Mouse (Mus musculus) C2C12 (cell line): ENCODE measurements around the gene C2cd5. TPM values are rescaled to one million over a fixed set of nuclear protein-coding genes. Genes with fewer than 3 reads are reported as not detected.
"Not testable (repeated sequence)": the region's sequence is repeated elsewhere in the genome, so short reads cannot be mapped to it uniquely, and the experiment has no call there.

Experiments used
- H3K27me3 ChIP-seq: one replicate; pipeline ENCODE4 v1.6.1; 2011; ENCODE audit not compliant: control insufficient read depth, insufficient read depth, insufficient read length
- H3K36me3 ChIP-seq: one replicate; pipeline ENCODE4 v1.6.1; 2011; ENCODE audit not compliant: control insufficient read depth, insufficient read depth
- H3K4me3 ChIP-seq: one replicate; pipeline ENCODE4 v1.5.1; 2011; ENCODE audit warnings: mild to moderate bottlenecking, control low read depth; ENCODE audit not compliant: poor library complexity, insufficient read depth, severe bottlenecking
- H3K79me2 ChIP-seq: one replicate; pipeline ENCODE4 v1.6.1; 2011; ENCODE audit not compliant: control insufficient read depth, insufficient read depth
- H3K79me3 ChIP-seq: one replicate; pipeline ENCODE4 v1.6.1; 2011; ENCODE audit warnings: low read depth, control low read depth
- H3ac ChIP-seq: one replicate; pipeline ENCODE3; 2011; ENCODE audit warnings: low read depth; ENCODE audit not compliant: control insufficient read depth, insufficient read length
- CEBPB ChIP-seq: IDR thresholded peaks from one replicate; pipeline ENCODE4 v1.6.1; 2011; ENCODE audit warnings: low read depth, mild to moderate bottlenecking, control low read depth, moderate library complexity
- CTCF ChIP-seq: IDR thresholded peaks from one replicate; pipeline ENCODE4 v1.5.1; 2011; ENCODE audit not compliant: control insufficient read depth, insufficient read depth, insufficient read length
- FOSL1 ChIP-seq: IDR thresholded peaks from one replicate; pipeline ENCODE4 v1.8.0; 2011; ENCODE audit warnings: mild to moderate bottlenecking, low read length; ENCODE audit not compliant: poor library complexity, insufficient read depth, severe bottlenecking
- MAX ChIP-seq: IDR thresholded peaks from one replicate; pipeline ENCODE4 v1.6.1; 2011; ENCODE audit warnings: mild to moderate bottlenecking, control low read depth
- MYOD1 ChIP-seq: IDR thresholded peaks from one replicate; pipeline ENCODE4 v1.6.1; 2011; ENCODE audit warnings: low read depth; ENCODE audit not compliant: control insufficient read depth, insufficient read length
- MYOG ChIP-seq: IDR thresholded peaks from one replicate; pipeline ENCODE4 v1.6.1; 2011; ENCODE audit not compliant: control insufficient read depth, insufficient read length; ENCODE audit errors: extremely low read depth
- USF1 ChIP-seq: IDR thresholded peaks from one replicate; pipeline ENCODE4 v1.6.1; 2011; ENCODE audit warnings: low read depth, mild to moderate bottlenecking, control low read depth, moderate library complexity
- polyA plus RNA-seq: library from polyadenylated mRNA; unstranded; fragments of >200 nt; fragmentation: generic; extraction: Trizol; gene quantifications from one replicate; pipeline ENCODE4 v1.2.1, GENCODE M21; 2012; ENCODE audit warnings: missing spikeins

C2cd5 gene
- polyA plus RNA-seq, 1 experiment = 4.8 TPM

DNA sequence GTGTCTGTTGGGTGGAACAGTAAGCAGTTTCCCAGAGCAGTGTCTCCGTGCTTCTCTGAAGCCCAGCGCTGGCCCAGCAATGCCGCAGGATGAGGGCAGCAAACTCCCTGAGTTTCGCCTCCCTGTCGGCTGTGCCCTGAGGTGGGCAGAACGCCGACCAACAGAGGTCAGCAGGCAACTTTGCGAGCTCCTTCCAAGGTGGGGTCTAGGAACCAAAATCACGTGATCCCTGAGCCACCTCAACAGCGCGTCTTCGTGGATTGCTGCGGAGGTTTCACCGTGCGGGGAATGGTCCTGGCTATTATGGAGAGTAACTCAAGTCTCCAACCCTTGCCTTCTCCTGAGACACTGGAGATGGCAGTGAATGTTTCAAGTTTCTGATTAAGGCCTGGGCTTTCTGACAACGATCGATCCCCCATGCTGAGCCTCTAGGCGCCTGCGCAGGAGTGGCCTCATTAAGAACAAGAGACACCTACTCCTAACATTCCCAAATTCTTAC lies 43.9 kb upstream of the C2cd5 start:
- Histone ChIP-seq H3K4me3 (no peak overlapping the region), H3K79me2 (no peaks in the 10 kb centered on the region), H3K27me3 (no peaks in the 10 kb centered on the region), H3ac (no peak overlapping the region), H3K36me3 (no peaks in the 10 kb centered on the region), H3K79me3 (no peaks in the 10 kb centered on the region)
- TF ChIP-seq CEBPB = no peak
- TF ChIP-seq MAX = no peak
- TF ChIP-seq CTCF = no peak
- TF ChIP-seq MYOG = no peak
- TF ChIP-seq FOSL1 = no peak
- TF ChIP-seq MYOD1 = no peak
- no peak for TF ChIP-seq USF1

DNA sequence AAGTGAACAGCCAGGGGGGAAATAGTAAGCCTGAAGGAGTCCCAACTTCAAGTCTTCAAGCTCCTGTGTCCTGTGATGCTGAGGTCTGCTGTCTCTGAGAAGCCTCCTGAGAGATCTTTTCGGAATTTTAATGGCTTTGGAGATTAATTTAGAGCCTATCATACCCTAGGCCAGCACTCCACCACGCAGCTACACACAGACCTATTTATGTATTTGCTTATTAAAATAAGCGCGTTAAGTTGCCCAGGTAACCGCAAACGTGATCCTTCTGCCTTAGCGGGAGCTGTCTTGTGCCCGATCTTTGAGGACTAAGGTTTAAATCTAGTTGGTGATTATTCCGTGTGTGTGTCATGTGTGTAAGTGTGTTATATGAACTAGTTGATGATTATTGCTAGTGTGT lies 43.4 kb upstream of the C2cd5 start:
- TF ChIP-seq MAX (no peak), USF1 (no peak), CTCF (no peak), CEBPB (no peak), FOSL1 (no peak), MYOD1 (no peak), MYOG (no peak)
- Histone ChIP-seq H3K79me2 (no peaks in the 10 kb centered on the region), H3K79me3 (no peaks in the 10 kb centered on the region), H3K36me3 (no peaks in the 10 kb centered on the region), H3ac (no peak overlapping the region), H3K27me3 (no peaks in the 10 kb centered on the region), H3K4me3 (no peak overlapping the region)

DNA sequence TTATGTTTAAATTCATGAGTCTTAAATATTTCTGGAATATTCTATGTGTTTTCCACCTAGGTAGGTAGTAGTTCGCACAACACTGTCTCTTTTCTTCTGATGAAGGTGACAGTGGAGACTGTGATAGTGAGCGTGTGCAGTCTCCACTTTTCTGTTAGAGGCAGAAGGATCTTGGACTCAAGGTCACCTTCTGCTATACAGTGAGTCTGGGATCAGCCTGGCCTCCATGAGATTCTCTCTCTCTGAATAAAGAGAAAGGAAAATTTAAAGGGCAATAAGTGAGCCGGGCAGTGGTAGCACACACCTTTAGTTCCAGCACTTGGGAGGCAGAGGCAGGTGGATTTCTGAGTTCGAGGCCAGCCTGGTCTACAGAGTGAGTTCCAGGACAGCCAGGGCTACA lies 42.9 kb upstream of the C2cd5 start:
- Histone ChIP-seq H3K79me3 (no peaks in the 10 kb centered on the region), H3ac (no peak overlapping the region), H3K79me2 (no peaks in the 10 kb centered on the region), H3K4me3 (no peak overlapping the region), H3K36me3 (no peaks in the 10 kb centered on the region), H3K27me3 (no peaks in the 10 kb centered on the region)
- TF ChIP-seq FOSL1 (no peak), MYOD1 (no peak), CTCF (no peak), CEBPB (no peak), USF1 (no peak), MAX (no peak), MYOG (no peak)

DNA sequence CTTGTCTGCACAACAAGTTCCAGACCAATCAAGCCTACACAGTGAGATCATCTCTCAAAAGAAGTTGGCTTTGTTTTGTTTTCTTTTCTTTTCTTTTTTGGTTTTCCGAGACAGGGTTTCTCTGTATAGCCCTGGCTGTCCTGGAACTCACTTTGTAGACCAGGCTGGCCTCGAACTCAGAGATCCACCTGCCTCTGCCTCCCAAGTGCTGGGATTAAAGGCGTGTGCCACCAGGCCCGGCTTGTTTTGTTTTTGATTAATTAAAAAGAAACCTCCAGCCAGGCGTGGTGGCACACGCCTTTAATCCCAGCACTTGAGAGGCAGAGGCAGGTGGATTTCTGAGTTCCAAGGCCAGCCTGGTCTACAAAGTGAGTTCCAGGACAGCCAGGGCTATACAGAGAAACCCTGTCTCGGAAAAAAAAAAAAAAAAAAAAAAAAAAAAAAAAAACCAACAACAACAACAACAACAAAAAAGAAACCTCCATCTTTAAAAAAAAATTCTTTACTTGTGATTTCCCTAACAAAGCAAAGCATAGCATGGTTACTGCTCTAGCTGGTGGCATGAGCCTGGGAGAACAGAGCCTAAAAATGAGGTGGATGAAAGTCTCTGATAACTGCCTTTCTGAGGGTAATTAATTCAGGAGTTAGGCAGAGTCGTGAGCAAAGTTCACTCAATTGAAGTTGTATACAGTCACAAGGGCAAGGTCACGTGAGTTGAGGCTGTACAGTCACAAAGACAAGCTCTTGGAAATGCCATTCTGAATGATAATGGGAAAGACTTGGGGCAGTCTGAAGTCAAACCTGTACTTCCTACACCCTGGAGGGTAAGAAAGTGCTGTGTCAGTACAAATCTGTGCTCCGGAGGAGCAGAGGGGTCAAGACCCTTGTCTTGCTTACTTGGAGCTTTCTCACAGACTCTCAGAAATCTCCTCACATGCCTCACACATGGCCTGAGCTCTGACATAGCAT lies 42.0 kb upstream of the C2cd5 start:
- not testable (repeated sequence) for H3K79me3 ChIP-seq, H3K36me3 ChIP-seq, H3ac ChIP-seq, H3K4me3 ChIP-seq, H3K79me2 ChIP-seq, H3K27me3 ChIP-seq

DNA sequence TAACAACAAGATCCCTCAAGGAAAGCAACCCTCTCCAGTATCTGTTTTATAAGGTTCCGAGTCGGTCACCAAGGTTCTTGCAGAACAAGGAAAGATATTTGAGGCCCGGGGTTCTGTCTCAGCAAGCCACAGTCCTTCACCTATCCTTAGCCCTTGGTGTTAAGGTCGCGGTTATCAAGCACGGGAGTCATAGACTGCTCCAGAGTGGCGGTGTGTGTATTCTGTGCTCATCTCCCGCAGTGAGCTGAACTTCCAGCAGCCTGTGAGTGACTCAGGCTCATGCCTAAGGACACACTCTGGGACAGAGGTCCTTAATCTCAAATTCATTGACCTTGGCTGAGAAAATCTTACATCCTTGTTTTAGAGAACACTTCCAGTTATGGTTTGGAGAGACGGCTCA lies 40.9 kb upstream of the C2cd5 start:
- H3K79me3 ChIP-seq = no peaks in the 10 kb centered on the region
- H3K36me3 ChIP-seq = no peaks in the 10 kb centered on the region
- no peaks in the 10 kb centered on the region for H3K27me3 ChIP-seq
- H3K4me3 ChIP-seq = no peak overlapping the region
- no peaks in the 10 kb centered on the region for H3K79me2 ChIP-seq
- H3ac ChIP-seq = no peak overlapping the region
- no peak for TF ChIP-seq MYOG
- TF ChIP-seq MYOD1 = no peak
- no peak for TF ChIP-seq USF1
- TF ChIP-seq MAX = no peak
- TF ChIP-seq FOSL1 = no peak
- TF ChIP-seq CTCF = no peak
- TF ChIP-seq CEBPB = no peak

DNA sequence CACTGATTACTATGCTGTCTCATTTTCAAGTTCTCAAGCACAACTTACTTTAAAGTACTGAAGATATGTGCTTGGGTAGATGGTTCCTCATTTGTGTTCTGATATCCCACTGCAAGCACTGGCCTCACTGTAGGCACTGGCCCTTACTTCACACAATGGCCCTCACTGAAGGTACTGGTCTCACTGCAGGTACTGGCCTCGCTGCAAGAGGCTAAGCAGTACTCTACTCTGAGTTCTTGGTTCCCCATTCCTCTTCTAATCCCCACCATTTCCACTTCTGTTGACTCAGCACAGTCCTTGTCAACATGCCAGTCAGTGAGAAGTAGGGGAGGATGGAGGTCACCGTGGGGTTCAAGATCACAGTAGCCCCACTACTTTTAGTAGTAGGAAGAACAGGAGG lies 39.5 kb upstream of the C2cd5 start:
- no peak overlapping the region for H3K4me3 ChIP-seq
- H3K79me3 ChIP-seq = no peaks in the 10 kb centered on the region
- TF ChIP-seq CEBPB = no peak
- no peak for TF ChIP-seq MAX
- TF ChIP-seq MYOG = no peak
- TF ChIP-seq CTCF = no peak
- TF ChIP-seq FOSL1 = no peak
- TF ChIP-seq USF1 = no peak
- TF ChIP-seq MYOD1 = no peak
- H3K79me2 ChIP-seq = no peaks in the 10 kb centered on the region
- no peaks in the 10 kb centered on the region for H3K27me3 ChIP-seq
- H3K36me3 ChIP-seq = no peaks in the 10 kb centered on the region
- H3ac ChIP-seq = no peak overlapping the region
